Mouse (Mus musculus): ENCODE data around the gene Gdnf.

Gene Gdnf

GRCm38 (mm10) chr15:7863328-7863727 is 52.7 kb downstream of the Gdnf start:
- DNase-seq = no peak

GRCm38 (mm10) chr15:7865305-7865704 is 54.7 kb downstream of the Gdnf start:
- no peak for DNase-seq

- no peak for DNase-seq
These were observed 61.8 kb downstream of the Gdnf start for GRCm38 (mm10) chr15:7872473-7872872.

DNA sequence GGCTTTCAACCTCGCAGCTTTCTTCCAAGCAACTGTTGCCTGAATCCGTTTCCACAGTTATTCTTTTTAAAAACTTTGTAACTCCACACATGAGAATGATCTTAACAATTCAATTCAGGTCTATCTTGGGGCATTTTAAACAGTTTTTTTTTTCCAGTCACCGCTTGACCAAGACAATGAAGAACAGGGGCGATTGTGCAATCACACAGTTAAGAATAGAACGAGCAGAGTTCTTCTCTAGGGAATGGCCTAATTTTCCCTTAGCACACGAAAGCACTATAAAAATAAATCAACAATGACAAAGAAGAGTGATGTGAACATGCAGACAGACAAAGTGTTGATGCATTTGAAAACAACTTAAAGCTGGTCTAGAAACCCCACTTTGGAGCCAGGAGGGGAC is 65.2 kb downstream of the Gdnf start:
- no peak for DNase-seq

DNA sequence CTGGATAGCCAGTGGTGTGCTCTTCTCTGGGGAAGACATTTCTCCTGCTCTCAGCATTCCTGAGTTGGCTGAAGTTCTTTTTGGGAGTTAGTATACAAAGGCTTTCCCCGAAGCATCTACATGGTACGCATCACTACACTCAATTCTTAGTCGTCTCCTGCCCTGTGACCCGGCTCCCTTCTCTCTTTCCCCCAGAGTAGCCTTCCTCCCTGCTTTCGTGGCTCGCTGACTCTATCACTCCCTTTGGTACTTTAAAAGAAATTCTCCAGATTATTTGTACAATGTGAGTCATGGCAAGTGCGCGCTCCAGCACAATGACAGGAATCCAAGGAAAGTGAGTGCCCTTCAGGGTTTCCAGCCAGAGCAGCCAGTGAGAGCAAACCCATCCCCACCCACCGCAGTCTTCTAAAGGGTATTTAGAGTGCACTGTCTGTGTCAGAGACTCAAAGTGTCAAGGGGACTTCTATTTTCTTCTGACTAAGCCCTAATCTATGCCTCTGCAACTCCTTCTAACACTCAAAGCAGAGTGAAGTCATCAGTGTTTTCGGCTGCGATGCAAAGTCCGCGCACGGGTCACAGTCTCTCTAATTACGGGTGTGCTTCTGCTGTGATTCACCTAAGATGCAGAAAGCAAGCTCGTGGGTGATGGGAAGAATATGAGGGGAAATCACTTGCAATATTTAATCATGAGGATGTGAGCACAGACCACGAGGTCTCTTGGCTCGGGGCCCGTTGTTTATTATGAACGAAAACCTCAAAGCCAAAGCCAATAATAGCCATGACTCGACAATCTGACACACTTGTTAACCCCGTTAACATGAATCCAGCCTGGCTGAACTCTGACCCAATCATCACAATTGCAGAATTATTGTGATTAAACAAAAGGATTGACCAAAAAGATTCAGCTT is 67.2 kb downstream of the Gdnf start:
- no peak for DNase-seq

DNA sequence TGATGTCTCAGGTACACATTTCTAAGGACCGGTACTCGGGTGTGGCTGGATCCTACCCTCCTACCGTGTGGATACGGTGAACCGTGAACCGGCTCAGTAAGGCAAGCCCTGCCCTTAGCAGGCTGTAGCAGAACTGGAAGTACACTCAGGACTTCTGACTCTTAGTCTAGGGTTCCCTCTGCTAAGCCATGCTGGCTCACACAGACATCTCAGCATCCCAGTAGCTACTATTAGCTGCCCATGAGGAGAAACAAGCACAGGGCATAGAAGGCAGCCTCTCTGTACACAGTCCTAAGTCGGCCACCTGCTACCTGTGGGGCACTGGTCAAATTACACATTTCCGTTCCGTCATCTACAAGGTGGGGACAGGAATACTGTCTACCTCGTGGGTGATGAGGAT is 68.2 kb downstream of the Gdnf start:
- no peak for DNase-seq

DNA sequence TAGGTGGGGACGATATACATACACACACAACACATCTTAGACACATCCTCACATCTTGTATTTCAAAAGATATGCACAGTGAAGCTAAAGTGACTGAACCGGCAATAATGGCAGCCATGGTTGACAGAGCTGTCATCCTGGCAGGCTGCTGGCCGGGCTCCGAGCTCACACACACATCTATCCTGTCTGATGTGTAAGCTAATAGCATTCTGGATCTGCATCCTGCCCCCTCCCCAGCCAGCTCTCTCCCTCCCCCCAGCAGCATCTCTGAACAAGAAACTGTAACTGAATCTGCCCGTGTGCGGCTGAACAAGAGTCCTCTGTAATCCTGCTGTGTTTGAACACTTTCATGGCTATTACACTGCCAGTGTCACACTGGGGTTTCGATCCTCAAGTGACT is 69.3 kb downstream of the Gdnf start:
- DNase-seq = no peak

DNA sequence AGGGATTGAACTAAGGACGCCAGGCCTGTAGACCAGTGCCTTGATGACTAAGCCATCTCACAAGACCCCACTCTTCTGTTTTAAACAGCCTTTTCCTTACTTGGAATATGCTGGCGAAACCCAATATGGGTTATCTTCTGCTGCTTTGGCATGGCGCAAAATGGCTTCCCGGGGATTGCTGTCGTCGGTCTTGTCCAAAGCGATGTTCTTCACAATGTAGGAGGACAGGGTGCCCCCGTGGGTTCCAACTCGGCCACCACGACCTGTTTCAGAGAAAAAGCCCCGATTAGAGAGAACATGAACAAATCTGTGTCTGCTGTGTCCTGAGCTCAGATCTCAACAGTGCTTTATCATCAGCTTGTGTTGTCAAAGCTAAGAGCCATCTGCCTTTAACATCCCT is 73.5 kb downstream of the Gdnf start:
- DNase-seq = no peak

- no peak for DNase-seq
These were observed 74.5 kb downstream of the Gdnf start for GRCm38 (mm10) chr15:7885106-7885505.

GRCm38 (mm10) chr15:7886591-7886990 is 75.9 kb downstream of the Gdnf start:
- DNase-seq = no peak

All from kidney, adult 18-20 months (tissue).